Mouse (Mus musculus) C2C12 (cell line): ENCODE measurements around the gene Otop1. TPM values are rescaled to one million over a fixed set of nuclear protein-coding genes. Genes with fewer than 3 reads are reported as not detected.
A peak's percentile ranks its signal among the peaks of the same experiment; 100 is the strongest.

Experiments used
- H3K27me3 ChIP-seq: one replicate; pipeline ENCODE4 v1.6.1; 2011; ENCODE audit not compliant: control insufficient read depth, insufficient read depth, insufficient read length
- H3K36me3 ChIP-seq: one replicate; pipeline ENCODE4 v1.6.1; 2011; ENCODE audit not compliant: control insufficient read depth, insufficient read depth
- H3K4me3 ChIP-seq: one replicate; pipeline ENCODE4 v1.5.1; 2011; ENCODE audit warnings: mild to moderate bottlenecking, control low read depth; ENCODE audit not compliant: poor library complexity, insufficient read depth, severe bottlenecking
- H3K79me2 ChIP-seq: one replicate; pipeline ENCODE4 v1.6.1; 2011; ENCODE audit not compliant: control insufficient read depth, insufficient read depth
- H3K79me3 ChIP-seq: one replicate; pipeline ENCODE4 v1.6.1; 2011; ENCODE audit warnings: low read depth, control low read depth
- H3ac ChIP-seq: one replicate; pipeline ENCODE3; 2011; ENCODE audit warnings: low read depth; ENCODE audit not compliant: control insufficient read depth, insufficient read length
- CEBPB ChIP-seq: IDR thresholded peaks from one replicate; pipeline ENCODE4 v1.6.1; 2011; ENCODE audit warnings: low read depth, mild to moderate bottlenecking, control low read depth, moderate library complexity
- CTCF ChIP-seq: IDR thresholded peaks from one replicate; pipeline ENCODE4 v1.5.1; 2011; ENCODE audit not compliant: control insufficient read depth, insufficient read depth, insufficient read length
- FOSL1 ChIP-seq: IDR thresholded peaks from one replicate; pipeline ENCODE4 v1.8.0; 2011; ENCODE audit warnings: mild to moderate bottlenecking, low read length; ENCODE audit not compliant: poor library complexity, insufficient read depth, severe bottlenecking
- MAX ChIP-seq: IDR thresholded peaks from one replicate; pipeline ENCODE4 v1.6.1; 2011; ENCODE audit warnings: mild to moderate bottlenecking, control low read depth
- MYOD1 ChIP-seq: IDR thresholded peaks from one replicate; pipeline ENCODE4 v1.6.1; 2011; ENCODE audit warnings: low read depth; ENCODE audit not compliant: control insufficient read depth, insufficient read length
- MYOG ChIP-seq: IDR thresholded peaks from one replicate; pipeline ENCODE4 v1.6.1; 2011; ENCODE audit not compliant: control insufficient read depth, insufficient read length; ENCODE audit errors: extremely low read depth
- USF1 ChIP-seq: IDR thresholded peaks from one replicate; pipeline ENCODE4 v1.6.1; 2011; ENCODE audit warnings: low read depth, mild to moderate bottlenecking, control low read depth, moderate library complexity
- polyA plus RNA-seq: library from polyadenylated mRNA; unstranded; fragments of >200 nt; fragmentation: generic; extraction: Trizol; gene quantifications from one replicate; pipeline ENCODE4 v1.2.1, GENCODE M21; 2012; ENCODE audit warnings: missing spikeins

Gene Otop1
- polyA plus RNA-seq, 1 experiment = 0.05 TPM

DNA sequence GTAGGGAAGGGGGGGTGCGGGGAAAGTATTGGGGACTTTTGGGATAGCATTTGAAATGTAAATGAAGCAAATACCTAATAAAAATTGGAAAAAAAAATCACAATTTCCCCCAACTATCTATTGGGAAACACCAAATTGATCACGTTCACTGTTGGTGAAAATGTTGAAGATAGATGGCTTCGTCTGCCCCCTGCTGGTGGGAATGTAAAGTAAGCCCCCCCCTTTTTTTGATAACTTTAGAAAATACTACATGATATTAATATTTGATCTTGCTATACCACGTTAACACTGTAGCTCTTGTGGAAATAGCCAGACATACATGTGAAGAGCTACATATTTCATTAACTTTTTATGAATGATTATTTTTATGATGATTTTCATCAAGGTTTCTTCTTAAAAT is 20.6 kb upstream of the Otop1 start:
- Histone ChIP-seq H3K4me3 (no peak overlapping the region), H3K27me3 (no peaks in the 10 kb centered on the region), H3K36me3 (no peaks in the 10 kb centered on the region), H3K79me3 (no peaks in the 10 kb centered on the region), H3K79me2 (peaks cover 2% of the 10 kb centered on the region), H3ac (no peak overlapping the region)
- no peak for TF ChIP-seq MYOD1
- TF ChIP-seq CTCF = no peak
- TF ChIP-seq MYOG = no peak
- TF ChIP-seq USF1 = no peak
- no peak for TF ChIP-seq FOSL1
- TF ChIP-seq MAX = no peak
- no peak for TF ChIP-seq CEBPB

DNA sequence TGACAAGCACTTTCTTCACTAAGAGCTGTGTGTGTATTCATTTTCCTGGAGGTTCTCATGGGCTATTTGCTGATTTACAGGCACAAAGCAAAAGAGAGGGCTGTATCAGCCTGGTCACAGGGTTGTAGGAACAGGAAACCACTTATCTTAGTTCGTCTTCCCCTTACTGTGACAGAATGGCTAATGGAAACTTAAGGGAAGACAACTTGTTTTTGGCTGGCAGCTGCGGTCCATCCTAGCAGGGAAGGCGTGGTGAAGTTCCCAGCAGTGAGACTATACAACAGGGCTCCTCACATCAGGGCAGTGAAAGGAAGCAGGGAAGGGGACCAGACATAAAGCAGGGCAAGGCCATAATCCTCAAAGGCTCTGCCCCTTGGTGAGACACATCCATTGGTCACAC is 20.1 kb upstream of the Otop1 start:
- Histone ChIP-seq H3K36me3 (no peaks in the 10 kb centered on the region), H3K4me3 (no peak overlapping the region), H3K27me3 (no peaks in the 10 kb centered on the region), H3ac (no peak overlapping the region), H3K79me3 (no peaks in the 10 kb centered on the region), H3K79me2 (peaks cover 6% of the 10 kb centered on the region)
- TF ChIP-seq MYOD1 (no peak), CTCF (no peak), MYOG (no peak), CEBPB (no peak), FOSL1 (no peak), MAX (no peak), USF1 (no peak)

DNA sequence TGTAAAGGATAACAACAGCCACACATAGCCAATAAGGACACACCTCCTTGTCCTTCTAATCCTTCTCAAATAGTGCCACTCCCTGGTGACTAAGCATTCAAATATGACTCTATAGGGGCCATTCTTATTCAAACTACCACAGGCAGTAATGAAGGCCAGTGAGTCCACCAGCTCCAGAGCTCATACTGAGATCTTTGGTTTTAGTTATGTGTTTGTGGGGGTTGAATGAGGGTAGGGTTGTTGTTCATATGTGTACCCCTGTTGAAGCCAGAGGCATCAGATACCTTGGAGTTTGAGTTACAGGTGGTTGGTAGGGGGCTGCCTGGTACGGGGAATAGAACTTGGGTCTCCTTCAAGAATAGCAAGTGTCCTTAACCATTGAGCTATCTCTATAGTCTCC is 19.2 kb upstream of the Otop1 start:
- Histone ChIP-seq H3K79me2 (peaks cover 12% of the 10 kb centered on the region), H3K79me3 (no peaks in the 10 kb centered on the region), H3K27me3 (no peaks in the 10 kb centered on the region), H3K4me3 (no peak overlapping the region), H3ac (no peak overlapping the region), H3K36me3 (no peaks in the 10 kb centered on the region)
- TF ChIP-seq USF1 = no peak
- no peak for TF ChIP-seq MYOG
- TF ChIP-seq MYOD1 = no peak
- TF ChIP-seq MAX = no peak
- TF ChIP-seq FOSL1 = no peak
- no peak for TF ChIP-seq CTCF
- TF ChIP-seq CEBPB = no peak

DNA sequence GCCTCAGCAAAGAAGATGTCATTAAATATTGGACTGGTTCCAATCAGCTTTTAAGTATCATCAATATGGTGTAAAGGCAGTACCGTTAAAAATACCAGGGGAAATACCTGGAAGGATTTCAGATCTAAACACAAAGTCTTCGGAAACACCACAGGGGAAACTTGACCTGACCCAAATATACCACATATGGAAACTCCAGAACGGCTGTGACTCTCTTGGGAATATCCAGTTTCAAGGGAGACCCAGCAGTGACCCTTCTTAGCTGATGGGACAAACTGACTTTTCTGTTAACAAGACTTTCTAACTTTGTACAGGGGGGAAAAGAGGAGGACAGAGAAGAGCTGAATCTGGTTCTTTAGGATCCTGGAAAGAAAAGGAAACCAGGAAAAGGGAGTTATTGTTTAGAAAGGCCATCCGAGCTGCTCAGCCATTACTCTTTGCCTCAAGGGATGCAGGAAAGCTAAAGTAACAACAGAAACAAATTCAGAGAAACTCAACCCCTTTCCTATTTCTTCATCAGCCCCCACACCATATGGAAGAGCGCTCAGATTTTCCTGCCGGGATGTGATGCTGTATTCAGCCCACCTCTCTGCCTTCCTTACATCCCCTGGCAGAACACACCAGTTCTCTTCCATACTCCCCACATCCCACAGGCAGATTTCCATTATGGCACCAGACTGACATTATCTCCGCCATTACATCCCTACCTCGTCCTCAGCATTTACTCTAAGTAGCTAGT is 17.6 kb upstream of the Otop1 start:
- TF ChIP-seq MYOD1 = no peak
- TF ChIP-seq MAX = no peak
- Histone ChIP-seq H3K79me3 (peaks cover 1% of the 10 kb centered on the region), H3K27me3 (no peaks in the 10 kb centered on the region), H3K79me2 (peaks cover 28% of the 10 kb centered on the region), H3K36me3 (peaks cover 14% of the 10 kb centered on the region), H3K4me3 (no peak overlapping the region), H3ac (no peak overlapping the region)

DNA sequence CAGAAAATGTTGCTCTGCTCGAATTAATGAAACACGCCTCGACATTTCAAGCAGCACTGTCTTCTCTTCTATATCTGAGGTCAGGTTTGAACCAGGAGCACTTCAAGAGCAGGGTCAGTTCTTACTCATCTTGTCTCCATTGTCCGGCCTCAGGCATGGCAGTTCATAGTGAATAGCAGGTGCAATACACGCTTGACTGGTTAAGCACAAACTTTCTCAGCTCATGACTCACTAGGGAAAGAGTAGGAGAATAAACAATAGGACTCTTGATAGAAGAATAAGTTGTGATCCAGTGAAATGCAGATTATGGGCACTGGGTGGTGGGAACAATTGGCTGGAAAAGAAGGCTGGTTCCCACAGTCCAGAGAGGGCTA is 17.0 kb upstream of the Otop1 start:
- H3K79me3 ChIP-seq = peaks cover 1% of the 10 kb centered on the region
- no peaks in the 10 kb centered on the region for H3K27me3 ChIP-seq
- peaks cover 29% of the 10 kb centered on the region for H3K79me2 ChIP-seq
- H3ac ChIP-seq = no peak overlapping the region
- no peak overlapping the region for H3K4me3 ChIP-seq
- no peak for TF ChIP-seq CEBPB
- peaks cover 19% of the 10 kb centered on the region for H3K36me3 ChIP-seq

DNA sequence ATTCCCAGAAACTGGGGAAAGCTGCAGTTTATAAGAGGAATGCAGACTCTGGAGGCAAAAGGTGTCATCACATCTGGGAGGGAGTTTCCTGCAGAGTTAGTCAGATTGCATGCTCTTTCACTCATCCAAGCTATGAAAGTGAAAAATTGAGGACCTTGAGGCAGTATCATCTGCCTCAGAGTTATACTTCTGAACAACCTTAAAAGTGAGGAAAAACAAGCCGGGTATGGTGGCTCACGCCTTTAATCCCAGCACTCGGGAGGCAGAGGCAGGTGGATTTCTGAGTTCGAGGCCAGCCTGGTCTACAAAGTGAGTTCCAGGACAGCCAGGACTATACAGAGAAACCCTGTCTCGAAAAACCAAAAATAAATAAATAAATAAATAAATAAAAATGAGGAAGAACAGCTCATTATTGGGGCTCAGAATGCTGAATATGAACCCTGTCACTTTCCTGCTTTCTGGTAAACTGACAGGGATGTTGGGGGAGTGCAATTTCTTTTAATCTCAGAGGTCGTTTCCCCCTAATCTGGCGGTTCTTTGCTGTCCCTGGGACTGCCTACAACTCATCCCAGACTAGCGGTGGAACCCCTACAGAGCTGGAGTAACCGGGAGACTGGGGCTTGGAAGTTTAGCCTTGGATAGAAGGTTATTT is 16.2 kb upstream of the Otop1 start:
- peaks cover 1% of the 10 kb centered on the region for H3K79me3 ChIP-seq
- H3K27me3 ChIP-seq = no peaks in the 10 kb centered on the region
- H3K4me3 ChIP-seq = peak overlapping the region; percentile 66
- peaks cover 27% of the 10 kb centered on the region for H3K36me3 ChIP-seq
- no peak for TF ChIP-seq MYOD1
- TF ChIP-seq CEBPB = no peak
- TF ChIP-seq USF1 = no peak
- TF ChIP-seq MAX = no peak
- TF ChIP-seq FOSL1 = no peak
- no peak for TF ChIP-seq CTCF
- TF ChIP-seq MYOG = no peak
- peaks cover 29% of the 10 kb centered on the region for H3K79me2 ChIP-seq
- H3ac ChIP-seq = peak overlapping the region; percentile 63
